Mouse (Mus musculus) c-Kit-positive CD71-positive TER-119-negative erythroid progenitor cells, embryonic 14.5 days (primary cell): ENCODE measurements at regions not wholly inside any gene's neighbourhood (a gene's known extent, or its start where the extent isn't known, plus 50 kb on each side); places are given as distances from the start of the nearest gene placed in this dataset.
A peak's percentile ranks its signal among the peaks of the same experiment; 100 is the strongest.

Source experiments
- DNase-seq: peaks from one replicate; pipeline ENCODE4 v3.0.0-alpha.2; 2013; ENCODE audit warnings: low read depth

GRCm38 (mm10) chr3:60412206-60412605, 60.4 kb upstream of the Mbnl1 start:
- DNase-seq = no peak

- no peak for DNase-seq
These were observed 58.9 kb upstream of the Mbnl1 start for GRCm38 (mm10) chr3:60413749-60414148.

GRCm38 (mm10) chr3:60417001-60417400, 55.6 kb upstream of the Mbnl1 start:
- no peak for DNase-seq

GRCm38 (mm10) chr3:60418652-60419051, 54.0 kb upstream of the Mbnl1 start:
- peak; percentile 53 for DNase-seq

GRCm38 (mm10) chr3:60419216-60419615, 53.4 kb upstream of the Mbnl1 start:
- no peak for DNase-seq
